Mouse (Mus musculus): ENCODE measurements at regions not wholly inside any gene's neighbourhood (a gene's known extent, or its start where the extent isn't known, plus 50 kb on each side); places are given as distances from the start of the nearest gene placed in this dataset.

DNA sequence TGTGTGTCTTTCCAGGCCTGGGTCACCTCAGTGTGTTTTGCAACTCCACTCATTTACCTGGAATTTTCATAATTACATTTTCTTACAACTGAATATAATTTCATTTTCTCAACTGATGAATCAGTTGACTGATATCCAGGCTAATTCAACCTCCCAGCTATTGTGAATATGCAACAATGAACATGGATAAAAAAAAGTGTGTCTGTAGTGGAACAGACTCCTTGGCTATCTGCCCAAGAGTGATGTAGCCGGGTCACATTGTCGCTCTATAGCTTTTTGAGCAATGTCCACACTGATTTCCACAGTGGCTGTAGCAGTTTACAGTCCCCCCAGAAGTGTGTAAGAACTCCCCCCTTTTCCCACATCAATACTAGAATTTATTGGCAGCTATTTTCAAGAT lies 162.4 kb downstream of the Gm19935 start:
- H3K27ac ChIP-seq, result no peak overlapping the region
- no peak overlapping the region for H3K4me2 ChIP-seq (ENCODE audit: low read depth)
- H3K27me3 ChIP-seq (ENCODE audit: control insufficient read depth, insufficient read depth, low read length), result no peaks in the 10 kb centered on the region
- no peaks in the 10 kb centered on the region for H3K36me3 ChIP-seq (replicated peaks; ENCODE audit: control insufficient read depth, insufficient read depth, low read depth)
- H3K9ac ChIP-seq (replicated peaks), result no peak overlapping the region
- H3K4me1 ChIP-seq (replicated peaks; ENCODE audit: control insufficient read depth in 2 of 2, insufficient read depth in 2 of 2, low read length in 1 of 2), result no peaks in the 10 kb centered on the region
- TF ChIP-seq EP300 (IDR thresholded peaks at IDR 0.05; ENCODE audit: low read depth) (no peak), CTCF (IDR thresholded peaks at IDR 0.05; ENCODE audit: low read depth) (no peak)
- no peaks in the 10 kb centered on the region for H3K9me3 ChIP-seq (ENCODE audit: control insufficient read depth, low read length)
- ATAC-seq (ENCODE audit: insufficient read depth) (no peak), DNase-seq (ENCODE audit: low read depth in 3 of 3, low spot score in 3 of 3) (no peak)
- no peak overlapping the region for H3K4me3 ChIP-seq (ENCODE audit: insufficient read depth in 1 of 2, low read depth in 2 of 2, low read length in 2 of 2)
- 64% methylated on average over 2 of the region's 2 CpGs for WGBS (ENCODE audit: insufficient replicate concordance)

DNA sequence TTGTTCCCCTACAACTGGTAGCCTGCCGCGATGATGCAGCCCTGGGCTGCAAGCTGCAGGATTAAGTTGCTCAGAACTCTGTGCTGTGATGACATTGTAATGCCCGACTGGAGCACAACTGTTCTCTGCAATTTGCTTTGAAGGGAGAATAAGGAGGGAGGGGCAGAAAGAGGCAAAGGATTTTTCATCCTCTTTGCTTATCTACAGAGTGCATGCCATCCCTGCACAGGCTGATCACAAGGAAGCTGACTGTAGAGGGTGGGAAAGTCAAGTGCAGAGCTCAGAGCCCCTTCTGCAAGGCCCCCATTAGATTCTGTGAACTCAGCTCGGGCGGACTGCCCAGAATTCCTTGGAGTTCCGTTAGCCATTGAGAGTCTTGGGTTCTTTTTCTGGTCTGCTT lies 174.8 kb downstream of the Gm19935 start:
- no peak for DNase-seq (ENCODE audit: low read depth in 3 of 3, low spot score in 3 of 3)
- ATAC-seq (ENCODE audit: insufficient read depth), result no peak
- no peaks in the 10 kb centered on the region for H3K9me3 ChIP-seq (ENCODE audit: control insufficient read depth, low read length)
- no peaks in the 10 kb centered on the region for H3K36me3 ChIP-seq (replicated peaks; ENCODE audit: control insufficient read depth, insufficient read depth, low read depth)
- WGBS (ENCODE audit: insufficient replicate concordance), result 52% methylated on average over 6 of the region's 6 CpGs
- H3K4me2 ChIP-seq (ENCODE audit: low read depth), result no peak overlapping the region
- TF ChIP-seq CTCF (IDR thresholded peaks at IDR 0.05; ENCODE audit: low read depth), result no peak
- no peak for TF ChIP-seq EP300 (IDR thresholded peaks at IDR 0.05; ENCODE audit: low read depth)
- no peak overlapping the region for H3K27ac ChIP-seq
- H3K9ac ChIP-seq (replicated peaks), result no peak overlapping the region
- H3K4me3 ChIP-seq (ENCODE audit: insufficient read depth in 1 of 2, low read depth in 2 of 2, low read length in 2 of 2), result no peak overlapping the region
- no peaks in the 10 kb centered on the region for H3K4me1 ChIP-seq (replicated peaks; ENCODE audit: control insufficient read depth in 2 of 2, insufficient read depth in 2 of 2, low read length in 1 of 2)
- no peaks in the 10 kb centered on the region for H3K27me3 ChIP-seq (ENCODE audit: control insufficient read depth, insufficient read depth, low read length)

DNA sequence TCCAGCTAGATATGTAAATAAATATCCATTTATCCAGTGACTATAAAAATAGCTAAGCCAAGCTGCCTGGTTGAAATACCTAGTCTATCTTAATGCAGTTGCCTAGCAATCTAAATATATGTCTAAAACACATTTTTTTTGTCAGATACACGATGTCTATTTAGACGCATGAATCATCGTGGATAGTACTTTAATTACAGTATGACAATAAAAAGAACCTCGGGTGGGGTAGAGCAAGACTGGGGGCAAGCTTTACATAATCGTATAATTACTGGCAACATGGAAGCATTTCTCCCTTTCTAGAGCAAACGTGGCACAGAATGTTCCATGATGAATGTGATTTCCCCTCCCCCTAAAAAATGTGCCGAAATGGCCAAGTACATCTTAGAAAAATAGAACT lies 180.4 kb downstream of the Gm19935 start:
- Histone ChIP-seq H3K27me3 (ENCODE audit: control insufficient read depth, insufficient read depth, low read length) (no peaks in the 10 kb centered on the region), H3K9ac (replicated peaks) (no peak overlapping the region), H3K9me3 (ENCODE audit: control insufficient read depth, low read length) (no peaks in the 10 kb centered on the region), H3K4me3 (ENCODE audit: insufficient read depth in 1 of 2, low read depth in 2 of 2, low read length in 2 of 2) (no peak overlapping the region), H3K4me1 (replicated peaks; ENCODE audit: control insufficient read depth in 2 of 2, insufficient read depth in 2 of 2, low read length in 1 of 2) (no peaks in the 10 kb centered on the region), H3K27ac (no peak overlapping the region), H3K4me2 (ENCODE audit: low read depth) (no peak overlapping the region), H3K36me3 (replicated peaks; ENCODE audit: control insufficient read depth, insufficient read depth, low read depth) (no peaks in the 10 kb centered on the region)
- no peak for TF ChIP-seq EP300 (IDR thresholded peaks at IDR 0.05; ENCODE audit: low read depth)
- TF ChIP-seq CTCF (IDR thresholded peaks at IDR 0.05; ENCODE audit: low read depth), result no peak
- ATAC-seq (ENCODE audit: insufficient read depth), result no peak
- WGBS (ENCODE audit: insufficient replicate concordance), result 64% methylated on average over 7 of the region's 7 CpGs
- DNase-seq (ENCODE audit: low read depth in 3 of 3, low spot score in 3 of 3), result no peak

DNA sequence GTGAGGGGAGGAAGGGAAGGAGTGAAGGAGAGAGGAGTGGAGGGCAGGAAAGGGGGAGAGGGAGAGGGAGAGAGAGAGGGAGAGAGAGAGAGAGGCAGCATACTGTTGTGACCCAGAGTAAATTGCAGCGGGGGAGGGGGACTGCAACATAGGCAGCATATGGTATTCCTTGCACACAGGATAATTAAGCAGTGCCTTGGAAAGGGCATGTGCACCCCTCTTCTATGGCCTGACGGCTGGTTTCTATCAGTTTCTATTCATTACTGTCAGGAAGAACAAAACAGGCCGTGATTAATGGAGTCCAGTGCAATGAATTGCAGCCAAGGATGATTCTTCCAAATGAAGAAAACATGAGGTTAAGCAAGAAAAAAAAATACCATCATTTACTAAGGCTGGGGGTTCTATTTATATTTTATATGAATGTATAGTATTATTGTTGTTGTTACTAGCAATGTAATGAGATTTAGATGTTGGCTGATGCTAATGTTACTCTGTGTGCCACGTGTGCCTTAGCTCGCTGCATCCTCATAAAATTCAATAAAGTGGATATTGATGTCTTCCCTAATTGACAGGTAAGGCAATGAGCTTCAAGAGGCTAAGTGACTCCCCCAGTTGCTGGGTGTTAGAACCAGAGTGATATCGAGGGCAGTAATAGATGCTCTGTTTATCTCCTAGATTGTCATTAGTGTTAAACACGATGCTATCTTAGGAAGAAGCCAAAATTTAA lies 181.3 kb downstream of the Gm19935 start:
- TF ChIP-seq EP300 (IDR thresholded peaks at IDR 0.05; ENCODE audit: low read depth), result no peak
- no peak for TF ChIP-seq CTCF (IDR thresholded peaks at IDR 0.05; ENCODE audit: low read depth)
- no peak for DNase-seq (ENCODE audit: low read depth in 3 of 3, low spot score in 3 of 3)
- Histone ChIP-seq H3K36me3 (replicated peaks; ENCODE audit: control insufficient read depth, insufficient read depth, low read depth) (no peaks in the 10 kb centered on the region), H3K4me1 (replicated peaks; ENCODE audit: control insufficient read depth in 2 of 2, insufficient read depth in 2 of 2, low read length in 1 of 2) (no peaks in the 10 kb centered on the region), H3K9me3 (ENCODE audit: control insufficient read depth, low read length) (no peaks in the 10 kb centered on the region), H3K9ac (replicated peaks) (no peak overlapping the region), H3K27ac (no peak overlapping the region), H3K4me2 (ENCODE audit: low read depth) (no peak overlapping the region), H3K27me3 (ENCODE audit: control insufficient read depth, insufficient read depth, low read length) (no peaks in the 10 kb centered on the region), H3K4me3 (ENCODE audit: insufficient read depth in 1 of 2, low read depth in 2 of 2, low read length in 2 of 2) (no peak overlapping the region)
- ATAC-seq (ENCODE audit: insufficient read depth), result no peak
- 60% methylated on average over 7 of the region's 7 CpGs for WGBS (ENCODE audit: insufficient replicate concordance)

DNA sequence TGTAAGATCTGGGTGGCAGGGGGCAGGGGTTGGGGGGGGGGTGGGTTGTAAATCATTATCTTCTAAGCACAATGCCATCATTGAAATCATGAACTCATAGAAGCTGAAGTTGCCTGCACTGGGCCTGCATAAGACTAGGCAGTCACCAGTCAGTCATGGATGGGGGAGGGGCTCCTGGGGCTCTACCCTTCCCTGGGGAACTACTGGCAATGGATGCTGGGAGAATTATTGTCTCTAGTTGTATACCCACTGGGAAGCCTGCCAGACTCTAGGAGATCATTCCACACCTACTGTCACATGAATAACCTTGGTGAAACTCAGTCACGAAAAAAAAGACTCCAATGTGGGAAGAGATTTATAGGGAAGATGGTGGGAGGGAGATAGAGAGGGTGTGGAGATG lies 186.4 kb downstream of the Gm19935 start:
- H3K27ac ChIP-seq, result no peak overlapping the region
- H3K36me3 ChIP-seq (replicated peaks; ENCODE audit: control insufficient read depth, insufficient read depth, low read depth), result no peaks in the 10 kb centered on the region
- no peak for TF ChIP-seq EP300 (IDR thresholded peaks at IDR 0.05; ENCODE audit: low read depth)
- TF ChIP-seq CTCF (IDR thresholded peaks at IDR 0.05; ENCODE audit: low read depth), result no peak
- DNase-seq (ENCODE audit: low read depth in 3 of 3, low spot score in 3 of 3) (no peak), ATAC-seq (ENCODE audit: insufficient read depth) (no peak)
- no peak overlapping the region for H3K9ac ChIP-seq (replicated peaks)
- WGBS (ENCODE audit: insufficient replicate concordance), result 58% methylated on average over 1 of the region's 1 CpGs
- H3K4me2 ChIP-seq (ENCODE audit: low read depth), result no peak overlapping the region
- H3K9me3 ChIP-seq (ENCODE audit: control insufficient read depth, low read length), result no peaks in the 10 kb centered on the region
- H3K4me1 ChIP-seq (replicated peaks; ENCODE audit: control insufficient read depth in 2 of 2, insufficient read depth in 2 of 2, low read length in 1 of 2), result no peaks in the 10 kb centered on the region
- no peaks in the 10 kb centered on the region for H3K27me3 ChIP-seq (ENCODE audit: control insufficient read depth, insufficient read depth, low read length)
- no peak overlapping the region for H3K4me3 ChIP-seq (ENCODE audit: insufficient read depth in 1 of 2, low read depth in 2 of 2, low read length in 2 of 2)

Data from liver, embryonic 14.5 days (tissue).